Mouse (Mus musculus) bone marrow macrophage, adult 2 months (primary cell): ENCODE results near the gene Slc1a6.

ENCODE experiments used
- CTCF ChIP-seq: IDR thresholded peaks from 2 replicates; pipeline ENCODE4 v1.5.1; 2012; ENCODE audit warnings: low read depth, mild to moderate bottlenecking, low read length, moderate library complexity
- POLR2A ChIP-seq: IDR thresholded peaks from 2 replicates; pipeline ENCODE4 v1.6.1; 2012; ENCODE audit warnings: mild to moderate bottlenecking, low read depth, low read length, borderline replicate concordance

DNA sequence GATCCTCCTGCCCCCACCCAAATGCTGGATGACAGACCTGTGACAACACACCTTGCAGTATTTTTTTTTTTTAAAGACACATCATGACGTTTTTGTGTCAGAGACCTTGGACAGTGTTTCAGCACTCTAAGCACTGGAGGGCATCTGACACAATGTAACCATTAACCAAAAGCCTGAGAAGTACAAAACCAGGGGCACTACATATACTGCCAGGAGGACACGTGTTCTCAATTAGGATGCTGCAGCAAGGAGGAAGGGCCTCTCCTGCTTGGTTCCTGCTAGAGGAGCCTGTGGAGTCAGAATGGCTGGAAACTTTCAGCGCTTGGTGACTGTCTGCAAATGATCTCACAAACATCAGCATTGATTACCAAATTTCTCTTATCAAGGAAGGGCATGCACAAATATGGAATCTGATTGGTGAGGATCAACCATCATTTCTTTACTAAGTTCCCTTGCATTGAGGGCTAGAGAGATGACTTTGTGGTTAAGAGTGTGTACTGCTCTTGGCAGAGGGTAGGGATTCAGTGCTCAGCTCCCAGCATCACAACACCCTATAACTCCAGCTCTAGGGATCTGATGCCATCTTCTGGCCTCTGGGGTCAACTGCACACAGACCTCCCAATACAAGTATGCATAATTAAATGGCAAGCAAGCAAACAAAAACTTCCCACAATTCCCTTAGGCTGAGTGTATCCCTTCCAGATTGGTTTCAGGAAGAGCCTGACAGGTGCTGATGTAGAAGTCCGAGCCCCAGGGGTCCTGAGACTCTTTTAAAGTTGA, 34.7 kb upstream of the Slc1a6 start:
- TF ChIP-seq CTCF, result no peak
- TF ChIP-seq POLR2A, result no peak
